Mouse (Mus musculus) neural tube, embryonic 12.5 days (tissue): Measurements from ENCODE around the gene Ak2. TPM values are rescaled to one million over a fixed set of nuclear protein-coding genes. Genes with fewer than 3 reads are reported as not detected.

Source experiments
- ATAC-seq: fragments of 200-750 bp; cut with Nextera tagmentation; 2 replicates; pipeline ENCODE4 v1.8.0; 2017; ENCODE audit warnings: low read depth, mild to moderate bottlenecking, moderate TSS enrichment, moderate library complexity; ENCODE audit not compliant: low FRiP score
- H3K27ac ChIP-seq: fragments of 300-500 bp; sonication (generic); 2 replicates; pipeline ENCODE4 v1.5.1; 2016
- H3K27me3 ChIP-seq: fragments of 300-500 bp; sonication (generic); replicated peaks from 2 replicates; pipeline ENCODE4 v1.6.1; 2016; ENCODE audit warnings: mild to moderate bottlenecking
- H3K36me3 ChIP-seq: fragments of 300-500 bp; sonication (generic); 2 replicates; pipeline ENCODE4 v1.6.1; 2016; ENCODE audit warnings: mild to moderate bottlenecking
- H3K4me1 ChIP-seq: fragments of 300-500 bp; sonication (generic); 2 replicates; pipeline ENCODE4 v1.6.1; 2016
- H3K4me2 ChIP-seq: fragments of 300-500 bp; sonication (generic); replicated peaks from 2 replicates; pipeline ENCODE4 v1.6.1; 2016; ENCODE audit warnings: mild to moderate bottlenecking
- H3K4me3 ChIP-seq: fragments of 300-500 bp; sonication (generic); 2 replicates; pipeline ENCODE4 v1.5.1; 2016
- H3K9ac ChIP-seq: fragments of 300-500 bp; sonication (generic); 2 replicates; pipeline ENCODE4 v1.6.1; 2016; ENCODE audit warnings: mild to moderate bottlenecking
- H3K9me3 ChIP-seq: fragments of 300-500 bp; sonication (generic); 2 replicates; pipeline ENCODE4 v1.6.1; 2016; ENCODE audit warnings: mild to moderate bottlenecking
- WGBS: fragments of 180-500 bp; shearing (Covaris S2); methylation state at CpG from one replicate; pipeline ENCODE4 v1.1.7; 2016; 5-methylcytosine and 5-hydroxymethylcytosine counted together
- polyA plus RNA-seq: library from polyadenylated mRNA; unstranded; fragments of >200 nt; fragmentation: Nextera tagmentation; extraction: Ambion mirVana; gene quantifications from 2 replicates; pipeline ENCODE4 v1.2.1, GENCODE M21; 2016

Gene Ak2
- polyA plus RNA-seq, 1 experiment from 2014 or later, result 124 TPM

DNA sequence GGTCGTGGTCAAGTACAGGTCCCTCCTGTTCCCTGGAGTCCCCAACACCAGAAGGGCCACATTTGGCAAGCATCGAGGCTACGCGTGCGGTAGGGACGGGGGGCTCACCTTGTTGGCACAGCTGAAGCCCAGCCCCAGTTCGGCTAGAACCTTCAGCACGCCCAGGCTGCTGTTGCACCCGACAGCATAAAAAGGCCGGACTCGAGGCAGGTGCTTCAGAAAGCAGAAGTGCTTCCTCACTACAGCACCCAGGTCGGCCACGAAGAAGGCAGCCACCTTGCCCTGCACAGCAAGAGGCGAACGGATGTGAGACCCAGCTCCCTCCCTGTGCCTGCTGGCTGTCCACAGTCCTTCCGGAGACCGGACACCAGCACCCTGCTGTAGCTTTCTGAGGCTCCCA lies 32.1 kb upstream of the Ak2 start:
- Histone ChIP-seq H3K27me3 (peaks cover under 1% of the 10 kb centered on the region; the same call in 1 of the 2 replicates), H3K27ac (no peak overlapping the region), H3K9ac (no peak overlapping the region), H3K4me3 (no peak overlapping the region), H3K4me1 (peaks cover 21% of the 10 kb centered on the region), H3K4me2 (no peak overlapping the region), H3K36me3 (no peaks in the 10 kb centered on the region), H3K9me3 (no peaks in the 10 kb centered on the region)
- 86% methylated on average over 17 of the region's 17 CpGs for WGBS
- ATAC-seq, result no peak

DNA sequence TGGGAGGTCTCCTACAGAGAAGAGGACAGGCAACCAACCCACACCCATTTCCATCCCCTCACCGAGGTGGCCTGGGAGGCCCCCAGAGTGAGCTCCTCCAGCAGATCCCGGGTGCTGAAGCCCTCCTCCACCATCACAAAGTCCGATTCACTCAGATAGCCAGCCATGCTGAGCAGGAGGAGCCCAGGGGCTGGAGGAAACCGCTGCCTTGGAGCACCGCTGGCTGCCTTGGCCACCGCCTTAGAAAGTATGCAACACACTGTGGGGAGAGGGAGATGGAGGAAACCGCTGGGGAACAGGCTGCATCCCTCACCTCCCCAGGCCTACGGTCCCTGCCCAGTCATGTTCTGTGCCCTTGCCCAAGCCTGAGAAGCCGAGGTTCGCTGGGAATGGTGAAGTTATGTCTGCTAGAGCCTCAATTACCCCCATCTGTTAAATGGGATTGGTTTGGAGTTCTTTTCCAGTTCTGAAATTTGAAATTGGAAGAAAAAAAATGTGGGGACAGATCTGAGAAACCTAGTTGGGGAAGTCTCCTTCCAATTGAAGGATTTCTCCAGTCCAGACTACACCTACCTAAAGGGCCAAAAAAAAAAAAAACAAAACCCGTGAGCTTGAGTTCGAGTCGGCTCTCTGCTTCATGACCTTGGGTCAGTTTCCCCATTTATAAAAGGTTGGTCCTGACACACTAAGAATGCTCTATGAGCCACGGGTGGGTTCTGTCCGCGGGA lies 30.3 kb upstream of the Ak2 start:
- peaks cover 19% of the 10 kb centered on the region for H3K4me1 ChIP-seq
- H3K4me2 ChIP-seq, result peak overlapping the region; percentile 90
- 5% methylated on average over 16 of the region's 16 CpGs for WGBS
- no peak for ATAC-seq
- H3K27ac ChIP-seq, result no peak overlapping the region
- H3K9ac ChIP-seq, result peak overlapping the region; percentile 80
- H3K27me3 ChIP-seq, result peaks cover 6% of the 10 kb centered on the region; the same call in 1 of the 2 replicates
- peak overlapping the region; percentile 67 for H3K4me3 ChIP-seq
- no peaks in the 10 kb centered on the region for H3K36me3 ChIP-seq
- no peaks in the 10 kb centered on the region for H3K9me3 ChIP-seq

DNA sequence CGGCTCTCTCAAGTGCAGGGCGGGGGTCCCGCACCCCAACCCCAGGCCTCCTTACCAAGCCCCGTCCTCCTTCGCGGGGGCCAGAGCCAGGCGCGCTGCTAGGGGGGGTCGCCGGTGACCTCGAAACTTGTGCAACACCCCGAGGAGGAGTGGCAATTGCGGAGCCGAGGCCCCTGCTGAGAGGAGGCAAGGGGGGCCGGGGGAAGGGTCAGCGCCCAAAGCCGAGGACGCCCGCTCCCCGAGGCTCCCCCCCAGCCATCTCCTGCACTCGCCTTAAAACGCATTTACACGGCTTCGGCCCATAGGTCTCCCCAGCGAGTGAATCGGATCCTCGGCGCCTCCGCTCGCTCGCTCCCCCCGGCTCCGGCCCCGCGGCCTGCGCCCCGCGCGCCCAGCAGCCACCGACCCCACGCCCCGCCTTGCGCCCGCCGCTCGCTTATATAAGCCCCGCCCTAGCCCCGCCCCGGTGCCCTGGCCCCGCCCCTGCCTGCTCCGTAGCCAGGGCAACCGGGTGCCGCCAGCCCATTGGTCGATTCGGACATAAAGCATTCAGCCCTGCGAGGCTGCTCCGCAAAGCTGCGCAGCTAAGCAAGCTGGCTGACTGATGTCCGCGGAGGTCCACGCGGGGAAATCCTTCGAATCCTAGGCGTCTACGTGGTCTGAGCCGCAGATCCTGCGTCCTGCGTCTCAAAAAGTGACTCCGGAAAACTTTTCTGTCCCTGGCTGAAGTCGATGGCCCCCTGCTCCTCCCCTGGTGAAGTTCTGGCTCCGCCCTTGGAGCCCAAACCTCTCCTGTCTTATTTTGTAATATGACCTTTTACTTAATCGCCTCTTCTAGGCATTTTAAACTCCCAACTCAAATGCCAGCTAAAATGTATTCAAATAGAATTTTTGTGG lies 29.5 kb upstream of the Ak2 start, which contains the start of gene Azin2:
TSS of gene Azin2 (minus strand) at position 414 of the 897 bp plus-strand sequence.
- H3K4me2 ChIP-seq, result peak within 1 kb of the TSS; percentile 90
- under 1% methylated on average over 71 of the region's 72 CpGs for WGBS
- no peak within 1 kb of the TSS for H3K27ac ChIP-seq
- H3K27me3 ChIP-seq, result peaks cover 6% of the 10 kb centered on the region; the same call in 1 of the 2 replicates
- H3K4me1 ChIP-seq, result peaks cover 26% of the 10 kb centered on the region
- no peaks in the 10 kb centered on the region for H3K9me3 ChIP-seq
- H3K36me3 ChIP-seq, result no peaks in the 10 kb centered on the region
- ATAC-seq, result peak; percentile 92
- peak within 1 kb of the TSS; percentile 67 for H3K4me3 ChIP-seq
- H3K9ac ChIP-seq, result peak within 1 kb of the TSS; percentile 80

DNA sequence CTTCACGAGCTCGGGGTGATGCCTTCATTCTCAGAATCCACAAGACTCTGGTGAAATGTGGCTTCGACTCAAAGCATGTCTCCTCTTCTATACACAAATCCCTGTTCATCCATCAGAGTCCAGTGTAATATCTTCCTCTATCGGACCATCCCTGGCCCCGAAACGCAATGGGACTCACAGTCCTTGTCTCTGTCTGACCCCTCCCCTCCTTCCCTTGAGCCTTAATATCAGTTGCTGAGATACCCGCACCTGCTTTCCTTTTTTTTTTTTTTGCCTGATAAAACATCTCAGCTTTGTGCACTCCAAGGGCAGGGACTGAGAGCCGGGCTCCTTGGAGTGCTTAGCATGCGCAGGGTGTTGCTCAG lies 28.9 kb upstream of the Ak2 start:
- 4% methylated on average over 9 of the region's 9 CpGs for WGBS

DNA sequence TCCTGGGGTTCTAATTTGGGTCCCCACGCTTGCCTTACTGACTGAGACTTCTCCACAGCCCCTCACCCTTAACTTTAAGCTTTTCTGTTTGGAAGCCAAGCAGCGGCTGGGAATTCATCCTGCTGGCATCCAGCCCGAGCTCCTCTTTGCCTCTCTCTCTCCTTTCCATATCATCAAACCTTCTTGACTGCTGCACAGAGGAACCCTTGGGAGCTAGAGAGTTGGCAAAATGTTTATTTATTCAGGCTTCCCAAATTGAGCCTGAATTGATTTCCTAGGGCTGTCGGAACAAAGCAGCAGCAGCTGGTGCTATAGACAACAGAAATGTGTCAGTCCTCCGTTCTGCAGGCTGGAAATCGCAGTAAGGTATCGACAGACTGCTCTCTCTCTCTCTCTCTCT lies 25.0 kb upstream of the Ak2 start:
- H3K9me3 ChIP-seq, result no peaks in the 10 kb centered on the region
- no peak overlapping the region for H3K27ac ChIP-seq

More for the DNA sequence above, 28.9 kb upstream of the Ak2 start:
- no peaks in the 10 kb centered on the region for H3K9me3 ChIP-seq
- H3K4me1 ChIP-seq, result peaks cover 28% of the 10 kb centered on the region
- peak overlapping the region; percentile 67 for H3K4me3 ChIP-seq
- ATAC-seq, result no peak
- no peak overlapping the region for H3K27ac ChIP-seq
- no peaks in the 10 kb centered on the region for H3K36me3 ChIP-seq
- peaks cover 6% of the 10 kb centered on the region; the same call in 1 of the 2 replicates for H3K27me3 ChIP-seq
- H3K9ac ChIP-seq, result peak overlapping the region; percentile 80; the same call in 1 of the 2 replicates
- peak overlapping the region; percentile 90 for H3K4me2 ChIP-seq

DNA sequence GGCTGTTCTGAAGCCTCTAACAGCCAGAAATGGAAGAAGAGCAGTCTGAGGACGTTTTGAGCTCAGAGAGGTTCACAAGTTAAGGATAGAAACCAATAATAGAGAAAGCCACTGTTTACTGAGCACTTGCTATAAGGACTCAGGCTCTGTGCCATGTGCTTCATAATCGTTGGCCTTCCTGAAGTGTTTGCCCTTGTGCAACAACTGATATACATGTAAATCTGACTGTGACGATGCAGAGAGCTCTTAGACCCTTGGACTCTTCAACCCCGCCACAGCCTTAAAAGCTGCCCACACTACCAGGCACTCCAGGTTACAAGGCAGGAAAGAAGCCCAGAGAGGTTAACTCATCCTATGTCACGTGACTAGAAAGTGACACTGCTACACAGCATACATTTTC lies 22.7 kb upstream of the Ak2 start:
- Histone ChIP-seq H3K27ac (no peak overlapping the region), H3K9ac (no peak overlapping the region), H3K4me2 (no peak overlapping the region), H3K9me3 (no peaks in the 10 kb centered on the region), H3K27me3 (0 out of 2 replicates have a peak, but pooled peaks cover 6% of the 10 kb centered on the region), H3K4me3 (no peak overlapping the region), H3K36me3 (no peaks in the 10 kb centered on the region), H3K4me1 (peaks cover 10% of the 10 kb centered on the region)
- no peak for ATAC-seq
- WGBS, result 80% methylated on average over 5 of the region's 5 CpGs

More for the DNA sequence above, 25.0 kb upstream of the Ak2 start:
- 38% methylated on average over 7 of the region's 7 CpGs for WGBS
- Histone ChIP-seq H3K9ac (no peak overlapping the region), H3K4me2 (peak overlapping the region; percentile 7; the same call in 1 of the 2 replicates), H3K36me3 (no peaks in the 10 kb centered on the region), H3K27me3 (0 out of 2 replicates have a peak, but pooled peaks cover 6% of the 10 kb centered on the region), H3K4me1 (peaks cover 17% of the 10 kb centered on the region), H3K4me3 (no peak overlapping the region)
- no peak for ATAC-seq

DNA sequence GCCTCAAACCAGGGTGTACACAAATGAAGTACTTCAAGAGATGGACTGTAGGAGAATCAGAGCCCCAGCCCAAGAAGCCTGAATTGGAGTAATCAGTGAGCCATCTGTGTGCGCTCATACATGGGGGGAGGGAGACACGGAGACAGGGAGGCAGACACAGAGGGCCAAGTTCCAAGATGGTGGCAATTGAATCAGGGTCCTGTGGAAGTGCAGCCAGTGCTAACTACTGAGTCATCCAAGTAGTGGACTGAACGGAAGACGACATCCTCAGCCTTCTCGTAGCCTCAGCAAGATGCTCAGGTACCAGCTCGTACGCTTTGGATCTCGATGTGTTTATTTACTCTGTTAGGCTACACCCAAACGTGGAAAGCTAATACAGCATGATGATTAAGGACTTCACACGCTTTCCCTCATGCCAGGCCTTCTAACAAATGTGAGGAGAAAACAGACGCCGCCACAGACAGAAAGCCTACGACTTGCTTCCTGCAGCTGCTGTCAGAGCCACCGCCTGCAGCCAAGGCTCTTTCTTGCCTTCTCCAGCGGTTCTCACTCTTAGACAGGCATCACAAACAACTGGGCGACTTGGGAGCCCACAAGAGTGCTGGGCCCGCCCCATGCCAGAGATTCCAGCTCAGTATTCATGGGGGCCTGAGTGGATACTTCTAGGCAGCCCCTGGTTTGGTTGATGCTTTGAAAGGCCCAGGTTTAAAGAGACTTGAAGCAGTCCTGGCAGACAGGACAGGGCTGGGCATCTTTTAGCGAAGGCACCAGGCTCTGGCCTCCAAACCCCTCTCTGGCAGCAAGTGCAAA lies 21.9 kb upstream of the Ak2 start:
- Histone ChIP-seq H3K27ac (no peak overlapping the region), H3K9ac (no peak overlapping the region), H3K4me3 (no peak overlapping the region), H3K4me1 (peaks cover 10% of the 10 kb centered on the region), H3K4me2 (no peak overlapping the region), H3K36me3 (no peaks in the 10 kb centered on the region), H3K27me3 (0 out of 2 replicates have a peak, but pooled peaks cover 3% of the 10 kb centered on the region), H3K9me3 (no peaks in the 10 kb centered on the region)
- WGBS, result 78% methylated on average over 18 of the region's 18 CpGs
- no peak for ATAC-seq

DNA sequence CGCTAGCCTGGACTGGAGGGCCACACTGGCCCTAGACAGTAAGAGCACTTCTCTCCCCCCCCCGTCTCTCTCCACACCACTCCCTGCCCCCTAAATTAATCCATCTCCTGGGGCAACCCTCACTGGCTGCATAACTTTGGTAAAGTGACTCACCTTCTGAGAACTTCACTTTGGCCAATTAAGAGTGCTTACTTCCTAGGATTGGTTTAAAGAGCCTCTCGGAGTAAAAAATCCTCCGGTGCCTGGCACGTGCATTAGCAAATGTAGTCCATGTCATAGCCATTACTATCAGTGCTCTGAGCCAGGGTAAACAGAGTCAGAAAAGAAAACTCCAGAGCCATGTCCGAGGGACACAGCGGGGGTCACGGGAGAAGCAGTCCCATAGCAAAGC lies 21.3 kb upstream of the Ak2 start:
- Histone ChIP-seq H3K27ac (no peak overlapping the region), H3K4me1 (peaks cover 10% of the 10 kb centered on the region), H3K9me3 (no peaks in the 10 kb centered on the region), H3K4me2 (no peak overlapping the region), H3K27me3 (no peaks in the 10 kb centered on the region), H3K9ac (no peak overlapping the region), H3K36me3 (no peaks in the 10 kb centered on the region), H3K4me3 (no peak overlapping the region)
- ATAC-seq, result no peak
- WGBS, result 82% methylated on average over 7 of the region's 8 CpGs

DNA sequence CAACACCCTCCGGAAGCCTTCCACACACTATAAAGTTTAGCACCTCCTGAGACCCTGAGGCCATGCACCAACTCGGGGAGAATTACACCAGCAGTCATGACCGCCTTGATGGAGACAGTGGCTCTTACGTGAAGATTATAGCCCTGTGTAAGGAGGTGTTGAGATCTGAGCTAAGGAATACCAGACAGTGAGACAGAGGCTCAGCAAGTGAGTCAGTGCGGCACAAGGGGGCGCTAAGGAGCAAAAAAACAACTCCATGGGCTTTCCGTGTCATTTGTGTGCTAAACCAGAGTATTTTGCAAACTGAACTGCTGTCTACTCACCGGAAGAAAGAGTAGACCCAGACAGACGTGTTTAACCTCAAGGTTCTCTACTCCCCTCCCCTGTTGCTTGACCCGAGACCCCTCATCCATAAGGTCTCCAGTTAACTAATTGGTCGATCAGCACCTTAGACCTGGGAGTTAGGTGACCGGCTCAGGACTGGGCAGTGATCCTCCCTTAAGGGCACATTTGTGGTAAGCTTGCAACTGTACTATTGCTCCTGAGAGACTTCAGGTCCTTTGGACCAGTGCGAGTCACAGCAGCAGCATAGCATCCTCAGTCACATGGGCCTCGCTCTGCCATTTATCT lies 20.6 kb upstream of the Ak2 start:
- Histone ChIP-seq H3K36me3 (no peaks in the 10 kb centered on the region), H3K4me1 (peaks cover 10% of the 10 kb centered on the region)
- 0 out of 2 replicates have a peak, but pooled peaks have one; percentile 17 for ATAC-seq

DNA sequence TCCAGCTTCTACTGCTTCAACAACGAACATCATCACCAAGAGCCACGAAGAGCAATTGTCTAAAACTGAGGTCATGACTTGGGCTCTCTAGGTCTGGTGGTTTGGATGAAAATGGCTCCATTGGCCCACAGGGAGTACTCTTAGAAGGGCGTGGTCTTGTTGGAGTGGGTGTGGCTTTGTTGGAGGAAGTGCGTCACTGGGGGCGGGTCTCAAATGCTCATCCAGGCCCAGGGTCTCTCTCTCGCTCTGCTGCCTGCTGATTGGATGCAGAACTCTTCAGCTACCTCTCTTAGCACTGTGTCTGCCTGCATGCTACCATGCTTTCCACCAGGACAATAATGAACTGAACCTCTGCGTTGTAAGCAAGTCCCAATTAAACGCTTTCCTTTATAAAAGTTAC lies 17.1 kb upstream of the Ak2 start:
- Histone ChIP-seq H3K36me3 (no peaks in the 10 kb centered on the region), H3K9ac (no peak overlapping the region), H3K9me3 (no peaks in the 10 kb centered on the region), H3K4me1 (no peaks in the 10 kb centered on the region), H3K4me2 (no peak overlapping the region), H3K27me3 (no peaks in the 10 kb centered on the region), H3K4me3 (no peak overlapping the region), H3K27ac (no peak overlapping the region)
- ATAC-seq, result no peak
- WGBS, result 87% methylated on average over 8 of the region's 8 CpGs

More for the DNA sequence above, 20.6 kb upstream of the Ak2 start:
- Histone ChIP-seq H3K9me3 (no peaks in the 10 kb centered on the region), H3K4me3 (no peak overlapping the region), H3K4me2 (no peak overlapping the region), H3K27me3 (no peaks in the 10 kb centered on the region), H3K9ac (no peak overlapping the region), H3K27ac (no peak overlapping the region)
- 44% methylated on average over 14 of the region's 14 CpGs for WGBS

DNA sequence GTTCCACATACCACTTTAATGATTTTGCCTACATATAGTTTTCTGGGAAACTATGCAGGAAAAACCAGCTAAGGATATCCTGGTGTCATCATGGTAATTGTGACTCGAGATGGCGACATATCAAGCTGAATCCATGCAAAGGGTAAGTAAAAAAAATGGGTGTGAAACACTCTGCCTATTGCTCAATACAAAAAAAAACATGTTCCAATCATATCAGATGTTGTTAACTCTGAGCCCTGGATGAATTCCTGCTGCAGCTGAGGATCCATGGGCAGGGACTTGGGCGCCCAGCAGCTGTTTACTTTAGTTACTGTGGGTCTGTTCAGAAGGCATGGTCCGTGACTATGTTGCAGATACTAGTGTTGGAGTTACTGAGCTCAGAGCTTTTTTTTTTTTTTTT lies 15.2 kb upstream of the Ak2 start:
- Histone ChIP-seq H3K9ac (no peak overlapping the region), H3K9me3 (no peaks in the 10 kb centered on the region), H3K4me1 (no peaks in the 10 kb centered on the region), H3K36me3 (no peaks in the 10 kb centered on the region), H3K4me2 (no peak overlapping the region), H3K27me3 (no peaks in the 10 kb centered on the region), H3K27ac (no peak overlapping the region), H3K4me3 (no peak overlapping the region)
- 89% methylated on average over 4 of the region's 4 CpGs for WGBS
- ATAC-seq, result no peak
